Comparison of ENCODE assay signal across 12 mouse cellular contexts in genomic region chr5:28414076-28414475, GRCm38 (mm10). TPM values are rescaled to one million over a fixed set of nuclear protein-coding genes. Genes with fewer than 3 reads are reported as not detected.
A peak's percentile ranks its signal among the peaks of the same experiment; 100 is the strongest.
DNase-seq lines count a peak whose midpoint lies in the region.
"Had no signal": no experiment of that assay in that cellular context is flagged by ENCODE, and none has a peak within 500 bp of the region (broad histone marks: within the 10 kb centered on the region; RNA-seq: fewer than 3 reads in every experiment).

No protein-coding gene starts in this region.

- DNase-seq in cerebellum, adult 11 months, result peak; percentile 39
- DNase-seq in cerebellum, postnatal 10 days, result no peak
- DNase-seq in cerebellum, adult 11-12 months, result peak; percentile 61
- DNase-seq in cerebellum, postnatal 36 days, result peak; percentile 42 to 47
- peak; percentile 50 for DNase-seq in lung, postnatal 36 days
- DNase-seq in adrenal gland, postnatal 25 days, result no peak
- DNase-seq in spleen, adult 12 weeks (ENCODE audit: low spot score), result no peak
- DNase-seq: retina, postnatal 1 day; right cerebral cortex, postnatal 4 days had no signal

RNA-seq across cellular contexts. Expression of gene Shh, which starts 53.0 kb away (rescaled TPM):
- 13.2 and 14.6 TPM in 2 replicates for total RNA-seq in adrenal gland, postnatal 25 days (2021)
- total RNA-seq: G1E; gastrocnemius, postnatal 4 days; hematopoietic stem cell, adult 5-6 weeks had no signal

Comparison
In these comparisons a context has a peak if more than half of its experiments do, and no peak if none do; other contexts are left out.
1. DNase-seq: peak in cerebellum, adult 11 months (single experiment), cerebellum, adult 11-12 months (single experiment), cerebellum, postnatal 36 days (2 of 2) and lung, postnatal 36 days (single experiment); none in cerebellum, postnatal 10 days (0 of 2), adrenal gland, postnatal 25 days (single experiment) and spleen, adult 12 weeks (single experiment).